Mouse (Mus musculus) heart, embryonic 11.5 days (tissue): ENCODE data around the gene Itih3. TPM values are rescaled to one million over a fixed set of nuclear protein-coding genes. Genes with fewer than 3 reads are reported as not detected.

ENCODE experiments used
- ATAC-seq: fragments of 200-750 bp; cut with Nextera tagmentation; replicated peaks from 2 replicates; pipeline ENCODE4 v1.8.0; 2017; ENCODE audit warnings: moderate library complexity; ENCODE audit not compliant: insufficient number of reproducible peaks, low FRiP score, low TSS enrichment
- H3K27ac ChIP-seq: fragments of 300-500 bp; sonication (generic); 2 replicates; pipeline ENCODE4 v1.5.1; 2014; ENCODE audit warnings: mild to moderate bottlenecking, low read depth, low read length
- H3K27me3 ChIP-seq: fragments of 300-500 bp; sonication (generic); 2 replicates; pipeline ENCODE4 v1.6.1; 2014; ENCODE audit warnings: mild to moderate bottlenecking, low read length, mixed read lengths; ENCODE audit not compliant: control insufficient read depth, insufficient read depth
- H3K36me3 ChIP-seq: fragments of 300-500 bp; sonication (generic); 2 replicates; pipeline ENCODE4 v1.6.1; 2014; ENCODE audit warnings: mild to moderate bottlenecking, low read length, moderate library complexity, mixed read lengths; ENCODE audit not compliant: control insufficient read depth, insufficient read depth
- H3K4me1 ChIP-seq: fragments of 300-500 bp; sonication (generic); 2 replicates; pipeline ENCODE4 v1.6.1; 2014; ENCODE audit warnings: low read length; ENCODE audit not compliant: control insufficient read depth, insufficient read depth
- H3K4me2 ChIP-seq: fragments of 300-500 bp; sonication (generic); 2 replicates; pipeline ENCODE4 v1.6.1; 2014; ENCODE audit warnings: mild to moderate bottlenecking, moderate library complexity
- H3K4me3 ChIP-seq: fragments of 300-500 bp; sonication (generic); 2 replicates; pipeline ENCODE4 v1.5.1; 2014; ENCODE audit warnings: low read depth, low read length
- H3K9ac ChIP-seq: fragments of 300-500 bp; sonication (generic); 2 replicates; pipeline ENCODE4 v1.6.1; 2014; ENCODE audit warnings: mild to moderate bottlenecking, low read depth, low read length, moderate library complexity
- H3K9me3 ChIP-seq: fragments of 300-500 bp; sonication (generic); replicated peaks from 2 replicates; pipeline ENCODE4 v1.6.1; 2016; ENCODE audit warnings: low read length; ENCODE audit not compliant: control insufficient read depth
- WGBS: fragments of 180-500 bp; shearing (Covaris S2); extraction: QIAGEN DNeasy Blood & Tissue Kit; methylation state at CpG from one replicate; pipeline ENCODE4 v1.1.7; 2014; ENCODE audit not compliant: insufficient replicate concordance; 5-methylcytosine and 5-hydroxymethylcytosine counted together
- polyA plus RNA-seq: library from polyadenylated mRNA; unstranded; fragments of >200 nt; fragmentation: Nextera tagmentation; extraction: Ambion mirVana; gene quantifications from 2 replicates; pipeline ENCODE4 v1.2.1, GENCODE M21; 2014

The Itih3 gene
- polyA plus RNA-seq, 1 experiment from 2014 or later: 1.7 TPM

GRCm38 (mm10) chr14:30943038-30943437 is 19.5 kb upstream of the Itih3 start, which contains the start of gene Itih1:
Gene Itih1 (minus strand): TSS chr14:30943289.
- H3K4me1 ChIP-seq: no peaks in the 10 kb centered on the region
- H3K9ac ChIP-seq: no peak within 1 kb of the TSS
- no peaks in the 10 kb centered on the region for H3K27me3 ChIP-seq
- H3K4me3 ChIP-seq: no peak within 1 kb of the TSS
- no peaks in the 10 kb centered on the region for H3K36me3 ChIP-seq
- H3K27ac ChIP-seq: no peak within 1 kb of the TSS
- ATAC-seq: no peak
- WGBS: 79% methylated on average over 7 of the region's 7 CpGs
- no peaks in the 10 kb centered on the region for H3K9me3 ChIP-seq
- no peak within 1 kb of the TSS for H3K4me2 ChIP-seq

GRCm38 (mm10) chr14:30942254-30942653 is 18.7 kb upstream of the Itih3 start:
- no peaks in the 10 kb centered on the region for H3K9me3 ChIP-seq
- H3K27ac ChIP-seq: no peak overlapping the region
- no peak overlapping the region for H3K4me2 ChIP-seq
- no peaks in the 10 kb centered on the region for H3K36me3 ChIP-seq
- H3K4me3 ChIP-seq: no peak overlapping the region
- no peaks in the 10 kb centered on the region for H3K4me1 ChIP-seq
- no peaks in the 10 kb centered on the region for H3K27me3 ChIP-seq
- WGBS: 76% methylated on average over 4 of the region's 4 CpGs
- H3K9ac ChIP-seq: no peak overlapping the region
- no peak for ATAC-seq

GRCm38 (mm10) chr14:30933351-30933750 is 9.8 kb upstream of the Itih3 start:
- no peak overlapping the region for H3K9ac ChIP-seq
- no peaks in the 10 kb centered on the region for H3K36me3 ChIP-seq
- no peak for ATAC-seq
- no peak overlapping the region for H3K27ac ChIP-seq
- no peaks in the 10 kb centered on the region for H3K27me3 ChIP-seq
- H3K4me2 ChIP-seq: no peak overlapping the region
- no peaks in the 10 kb centered on the region for H3K4me1 ChIP-seq
- WGBS: 79% methylated on average over 9 of the region's 9 CpGs
- H3K4me3 ChIP-seq: no peak overlapping the region
- H3K9me3 ChIP-seq: no peaks in the 10 kb centered on the region

DNA sequence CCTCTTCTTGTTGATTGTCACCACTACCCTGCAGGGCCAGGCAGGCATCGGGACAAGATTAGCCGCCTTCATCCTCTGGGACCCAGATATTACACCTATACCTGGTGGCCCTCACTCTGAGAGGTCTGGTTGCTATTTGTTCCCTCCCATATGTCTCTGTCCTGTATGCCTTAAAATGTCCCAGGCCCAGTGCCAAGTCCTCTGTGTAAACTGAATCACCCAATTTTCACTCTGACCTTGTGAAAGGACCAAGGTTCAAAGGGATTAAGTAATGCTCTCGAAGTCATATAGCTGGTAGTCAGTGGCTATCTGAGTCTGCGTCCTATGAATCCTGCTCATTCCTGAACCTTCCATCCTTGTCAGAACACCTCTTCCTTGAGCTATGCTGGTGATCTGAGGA is 6.8 kb upstream of the Itih3 start:
- no peak overlapping the region for H3K9ac ChIP-seq
- no peaks in the 10 kb centered on the region for H3K4me1 ChIP-seq
- no peak overlapping the region for H3K4me3 ChIP-seq
- no peak overlapping the region for H3K27ac ChIP-seq
- H3K36me3 ChIP-seq: no peaks in the 10 kb centered on the region
- no peak overlapping the region for H3K4me2 ChIP-seq
- H3K27me3 ChIP-seq: no peaks in the 10 kb centered on the region
- H3K9me3 ChIP-seq: no peaks in the 10 kb centered on the region
- WGBS: 75% methylated on average over 4 of the region's 4 CpGs
- no peak for ATAC-seq

- Histone ChIP-seq H3K4me3 (no peak overlapping the region), H3K9ac (no peak overlapping the region), H3K9me3 (no peaks in the 10 kb centered on the region)
Observed at GRCm38 (mm10) chr14:30925492-30925891, 1.9 kb upstream of the Itih3 start.

GRCm38 (mm10) chr14:30922053-30922670 is 1.4 kb downstream of the Itih3 start:
- no peak overlapping the region for H3K27ac ChIP-seq
- H3K9ac ChIP-seq: no peak overlapping the region
- ATAC-seq: no peak
- H3K4me1 ChIP-seq: no peaks in the 10 kb centered on the region
- 70% methylated on average over 8 of the region's 8 CpGs for WGBS
- no peaks in the 10 kb centered on the region for H3K9me3 ChIP-seq
- H3K4me3 ChIP-seq: no peak overlapping the region
- no peaks in the 10 kb centered on the region for H3K27me3 ChIP-seq
- no peak overlapping the region for H3K4me2 ChIP-seq
- no peaks in the 10 kb centered on the region for H3K36me3 ChIP-seq

More at GRCm38 (mm10) chr14:30925492-30925891, 1.9 kb upstream of the Itih3 start:
- ATAC-seq: no peak
- H3K27ac ChIP-seq: no peak overlapping the region
- H3K27me3 ChIP-seq: no peaks in the 10 kb centered on the region
- H3K36me3 ChIP-seq: no peaks in the 10 kb centered on the region
- H3K4me1 ChIP-seq: no peaks in the 10 kb centered on the region
- H3K4me2 ChIP-seq: no peak overlapping the region
- WGBS: 80% methylated on average over 3 of the region's 3 CpGs

DNA sequence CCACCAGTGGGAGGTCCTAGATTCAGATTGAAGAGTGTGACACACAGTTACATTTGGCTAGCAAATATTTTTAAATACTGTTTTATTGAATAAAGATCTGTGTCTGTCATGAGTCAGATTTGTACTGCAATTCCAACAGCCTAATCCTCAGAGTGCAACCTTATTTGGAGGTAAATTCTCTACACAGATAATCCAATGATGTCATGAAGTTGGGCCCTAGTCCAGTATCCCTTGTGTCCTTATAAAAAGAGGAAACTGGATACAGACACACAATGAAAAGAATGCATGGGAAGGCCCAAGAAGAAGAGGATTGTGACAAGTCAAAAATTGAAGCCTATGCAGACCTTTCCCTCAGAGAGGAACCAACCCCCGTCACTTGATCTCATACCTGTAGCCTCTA is 7.0 kb downstream of the Itih3 start:
- no peaks in the 10 kb centered on the region for H3K36me3 ChIP-seq
- H3K4me3 ChIP-seq: no peak overlapping the region
- no peak for ATAC-seq
- no peaks in the 10 kb centered on the region for H3K9me3 ChIP-seq
- H3K4me2 ChIP-seq: no peak overlapping the region
- no peaks in the 10 kb centered on the region; the same call in 1 of the 2 replicates for H3K4me1 ChIP-seq
- no peaks in the 10 kb centered on the region for H3K27me3 ChIP-seq
- 89% methylated on average over 1 of the region's 1 CpGs for WGBS
- no peak overlapping the region for H3K27ac ChIP-seq
- no peak overlapping the region for H3K9ac ChIP-seq

DNA sequence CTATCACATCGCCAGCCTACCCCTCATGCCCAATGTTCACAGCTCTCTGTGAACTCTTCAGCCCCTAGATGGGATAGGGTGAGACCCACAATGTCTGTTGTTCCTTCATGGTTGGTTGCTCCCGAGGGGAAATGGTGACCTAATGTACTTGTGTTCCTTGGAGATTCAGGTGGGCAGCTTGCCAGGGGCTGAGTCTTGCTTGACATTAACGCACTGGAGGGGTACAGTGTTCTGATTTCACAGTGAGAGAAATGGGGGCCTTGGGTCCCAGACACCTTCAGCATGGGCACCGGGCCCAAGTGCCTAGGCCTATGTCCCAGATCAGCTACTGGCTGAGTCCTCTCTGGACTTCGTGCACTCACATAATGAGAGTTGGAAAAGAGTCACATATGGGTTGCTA is 10.2 kb downstream of the Itih3 start:
- 84% methylated on average over 5 of the region's 5 CpGs for WGBS
- no peak overlapping the region for H3K4me2 ChIP-seq
- H3K4me1 ChIP-seq: no peaks in the 10 kb centered on the region; the same call in 1 of the 2 replicates
- H3K9me3 ChIP-seq: no peaks in the 10 kb centered on the region
- no peak overlapping the region for H3K9ac ChIP-seq
- H3K27me3 ChIP-seq: no peaks in the 10 kb centered on the region
- H3K4me3 ChIP-seq: no peak overlapping the region
- H3K27ac ChIP-seq: no peak overlapping the region
- no peak for ATAC-seq
- no peaks in the 10 kb centered on the region for H3K36me3 ChIP-seq

DNA sequence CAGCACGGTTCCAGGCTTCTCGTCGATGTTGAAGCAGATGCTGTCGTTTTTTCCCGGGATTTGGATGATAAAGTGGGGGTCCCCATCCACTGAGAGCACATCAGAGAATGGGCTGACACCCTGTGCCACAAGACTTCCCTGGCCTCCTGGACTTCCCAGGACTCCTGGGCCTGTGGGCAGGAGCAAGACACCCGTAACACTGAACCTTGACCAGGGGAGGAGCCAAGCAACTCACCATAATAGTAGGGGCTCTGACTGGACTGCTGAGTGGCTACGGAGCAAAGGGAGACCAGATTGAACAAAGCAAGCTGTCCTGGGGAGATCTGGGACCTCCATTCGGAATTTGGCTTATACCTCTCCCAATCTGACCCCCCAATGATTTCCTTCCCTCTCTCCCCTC is 10.9 kb downstream of the Itih3 start:
- Histone ChIP-seq H3K36me3 (no peaks in the 10 kb centered on the region), H3K4me1 (no peaks in the 10 kb centered on the region; the same call in 1 of the 2 replicates), H3K4me2 (no peak overlapping the region), H3K27me3 (no peaks in the 10 kb centered on the region), H3K9ac (no peak overlapping the region), H3K4me3 (no peak overlapping the region), H3K9me3 (no peaks in the 10 kb centered on the region), H3K27ac (no peak overlapping the region)
- ATAC-seq: no peak
- 76% methylated on average over 8 of the region's 8 CpGs for WGBS
